In genomic region chr1:131365832-131366231, GRCm38 (mm10) we compare ENCODE assay signal across 22 mouse cellular contexts.
DNase-seq lines count a peak whose midpoint lies in the region; ATAC-seq lines count a peak whose summit lies in the region.
"Had no signal": no experiment of that assay in that cellular context is flagged by ENCODE, and none has a peak within 500 bp of the region (broad histone marks: within the 10 kb centered on the region; RNA-seq: fewer than 3 reads in every experiment).

No protein-coding gene starts in this region.

- intact Hi-C loops in left cerebral cortex, postnatal 25 days (cut with DNase I), result no loop called here

- ATAC-seq in inflammation-experienced regulatory T-cells, adult 6 months, result peak; percentile 94
- ATAC-seq: forebrain, embryonic 14.5 days; hindbrain, embryonic 16.5 days; intestine, postnatal 0 days had no signal

- DNase-seq in thymus, postnatal 14 days, result peak; percentile 20
- DNase-seq in thymus, postnatal 25 days, result no peak
- peak; percentile 11 for DNase-seq in ES-CJ7 (ENCODE audit: low read depth, low spot score)
- no peak for DNase-seq in left cerebral cortex, postnatal 25 days (ENCODE audit: low spot score in 2 of 2)
- no peak for DNase-seq in lung, postnatal 4 days
- DNase-seq in urinary bladder, postnatal 36 days (ENCODE audit: low spot score in 2 of 2), result no peak
- DNase-seq: adrenal gland, postnatal 14 days; cerebellum, adult 9-10 months; gastrocnemius, postnatal 10 days; heart, adult 18-20 months; heart, postnatal 10 days; kidney, postnatal 4 days; layer of hippocampus, adult 9-11 months; liver, embryonic 13.5 days; lung, adult 2 months; lung, postnatal 14 days; retina, postnatal 1 day; right cerebral cortex, postnatal 25 days had no signal

Comparison
In these comparisons a context has a peak if more than half of its experiments do, and no peak if none do; other contexts are left out.
1. DNase-seq: peak in thymus, postnatal 14 days (single experiment) and ES-CJ7 (single experiment); none in thymus, postnatal 25 days (single experiment), left cerebral cortex, postnatal 25 days (0 of 2), lung, postnatal 4 days (0 of 2) and urinary bladder, postnatal 36 days (0 of 2).